Mouse (Mus musculus) left cerebral cortex, postnatal 14 days (tissue): ENCODE data around the gene Rps6ka5. TPM values are rescaled to one million over a fixed set of nuclear protein-coding genes. Genes with fewer than 3 reads are reported as not detected.

Experiments used
- DNase-seq, 2 experiments: peaks; one replicate each; pipeline ENCODE4 v3.0.0; 2021 to 2022; ENCODE audit warnings: low spot score in 2 of 2, mixed read lengths in 1 of 2
- intact Hi-C: fragments of 180-260 bp; cut with DNase I; formaldehyde crosslinking; loops from one replicate; pipeline ENCODE4 v1.15.1; 2025
- long read RNA-seq, 2 experiments: library from polyadenylated mRNA; stranded (forward); transcript quantifications; one replicate each; pipeline ENCODE4 v2.0.0; 2021
- total RNA-seq, 2 experiments: library from RNA; stranded (reverse); gene quantifications; 2 replicates each; pipeline ENCODE4 v1.2.3; 2021

Rps6ka5 gene
- 10 to 100 TPM; 13.2 to 17.8 TPM for total RNA-seq
- long read RNA-seq, experiment 1, full-length matches to known transcripts: 9 of 14 reads
- long read RNA-seq, experiment 1, partial matches to known transcripts: 1 of 14 reads
- long read RNA-seq, experiment 1, other reads (novel, unspliced or antisense): 4 of 14 reads
- long read RNA-seq, experiment 2, full-length matches to known transcripts: 4 of 6 reads
- long read RNA-seq, experiment 2, partial matches to known transcripts: 0 of 6 reads
- long read RNA-seq, experiment 2, other reads (novel, unspliced or antisense): 2 of 6 reads

DNA sequence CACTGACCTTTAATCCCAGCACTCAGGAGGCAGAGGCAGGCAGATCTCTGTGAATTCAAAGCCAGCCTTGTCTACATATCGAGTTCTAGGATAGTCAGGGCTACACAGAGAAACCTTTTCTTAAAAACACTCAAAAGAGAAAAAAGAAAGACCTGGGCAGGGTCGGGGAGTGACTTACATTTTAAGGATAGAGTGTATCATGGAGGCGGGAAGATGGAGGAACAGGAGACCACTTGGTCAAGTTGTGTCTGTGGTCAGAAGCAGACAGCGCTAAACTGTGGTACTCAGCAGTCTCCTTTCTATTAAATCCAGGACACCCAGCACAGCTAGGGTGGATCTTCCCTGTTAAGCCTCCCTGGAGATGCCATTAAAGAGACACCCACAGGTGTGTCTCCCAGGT, at the start of gene Rps6ka5:
Gene Rps6ka5 (minus strand): TSS at position 333 of the 400 bp plus-strand sequence.
- intact Hi-C loops: loop anchor here (5.0 kb wide), 1 partner anchor 46 kb away; no protein-coding TSS in a partner anchor
- DNase-seq: no peak

DNA sequence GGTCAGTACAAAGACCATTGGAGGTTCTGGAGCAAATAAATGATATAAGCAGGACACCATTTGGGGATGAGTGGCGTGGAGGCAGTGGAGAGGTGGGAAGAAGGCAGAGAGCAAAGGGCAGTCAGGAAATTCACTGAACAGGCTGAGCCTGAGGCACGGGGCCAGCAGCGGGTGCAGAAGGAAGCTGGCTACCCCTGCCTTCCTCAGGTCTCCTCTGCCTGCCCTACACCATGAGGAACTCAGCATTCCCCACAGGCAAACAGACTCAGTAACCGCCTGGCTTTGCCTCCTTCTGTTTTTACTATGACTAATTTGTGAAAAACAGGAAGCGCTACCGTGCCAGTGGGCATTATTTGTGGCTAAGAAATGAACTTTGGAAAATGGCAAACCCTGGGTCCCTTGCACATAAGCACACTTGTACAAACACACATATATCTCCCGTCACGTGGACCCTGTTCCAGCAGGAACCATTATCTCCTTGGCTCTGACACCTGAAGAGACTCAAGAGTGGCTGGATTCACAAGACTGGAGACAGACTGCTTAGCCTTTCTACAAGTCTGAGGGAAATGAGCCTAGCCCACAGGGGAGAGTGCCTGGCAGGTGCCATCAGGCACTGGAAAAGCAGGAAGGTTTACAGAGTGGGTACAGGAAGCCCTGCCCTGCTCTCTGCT, 49.3 kb upstream of the Rps6ka5 start:
- intact Hi-C loops: loop anchor here (5.0 kb wide), 1 partner anchor 61 kb away; no protein-coding TSS in a partner anchor

DNA sequence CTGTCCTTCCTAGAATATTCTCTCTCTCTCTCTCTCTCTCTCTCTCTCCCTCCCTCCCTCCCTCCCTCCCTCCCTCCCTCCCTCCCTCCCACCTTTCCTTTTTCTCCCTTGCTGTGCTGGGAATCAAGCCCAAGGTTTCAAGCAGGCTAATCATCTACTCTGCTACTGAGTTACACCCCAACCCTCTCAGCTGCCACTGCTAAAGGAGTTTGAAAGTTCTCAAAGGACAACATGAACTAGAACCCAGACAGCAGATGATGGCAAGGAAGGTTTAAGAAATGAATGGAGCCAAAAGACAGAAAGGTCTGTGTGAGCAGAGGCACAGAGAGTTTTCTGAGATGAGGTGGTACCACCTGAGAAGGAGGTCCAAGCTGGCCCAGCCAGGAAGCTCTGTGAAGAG, 48.5 kb upstream of the Rps6ka5 start:
- DNase-seq: no peak
- intact Hi-C loops: loop anchor here (5.0 kb wide), 1 partner anchor 62 kb away; no protein-coding TSS in a partner anchor

More for the DNA sequence above, 49.3 kb upstream of the Rps6ka5 start:
- DNase-seq: no peak

DNA sequence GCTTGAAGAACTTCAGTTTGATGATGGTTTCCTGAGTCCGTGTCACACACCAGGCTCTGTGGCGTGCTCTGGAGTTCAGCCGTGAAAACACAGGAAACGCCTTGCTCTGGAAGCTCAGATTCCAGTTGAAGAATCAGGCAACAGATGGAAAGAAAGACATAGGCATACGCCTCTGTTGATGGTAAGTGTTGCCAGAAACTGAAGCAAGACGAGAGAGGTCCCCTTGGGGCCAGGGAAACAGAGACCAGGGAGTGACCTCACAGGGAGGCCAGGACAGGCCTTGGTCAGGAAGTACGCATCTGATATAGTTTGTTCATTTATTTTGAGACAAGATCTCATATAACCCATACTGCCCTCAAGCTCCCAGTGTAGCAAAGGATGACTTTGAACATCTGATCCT, 48.0 kb upstream of the Rps6ka5 start:
- no peak for DNase-seq
- intact Hi-C loops: loop anchor here (5.0 kb wide), 2 partner anchors 47 to 63 kb away; partner anchors contain the start of gene Rps6ka5

DNA sequence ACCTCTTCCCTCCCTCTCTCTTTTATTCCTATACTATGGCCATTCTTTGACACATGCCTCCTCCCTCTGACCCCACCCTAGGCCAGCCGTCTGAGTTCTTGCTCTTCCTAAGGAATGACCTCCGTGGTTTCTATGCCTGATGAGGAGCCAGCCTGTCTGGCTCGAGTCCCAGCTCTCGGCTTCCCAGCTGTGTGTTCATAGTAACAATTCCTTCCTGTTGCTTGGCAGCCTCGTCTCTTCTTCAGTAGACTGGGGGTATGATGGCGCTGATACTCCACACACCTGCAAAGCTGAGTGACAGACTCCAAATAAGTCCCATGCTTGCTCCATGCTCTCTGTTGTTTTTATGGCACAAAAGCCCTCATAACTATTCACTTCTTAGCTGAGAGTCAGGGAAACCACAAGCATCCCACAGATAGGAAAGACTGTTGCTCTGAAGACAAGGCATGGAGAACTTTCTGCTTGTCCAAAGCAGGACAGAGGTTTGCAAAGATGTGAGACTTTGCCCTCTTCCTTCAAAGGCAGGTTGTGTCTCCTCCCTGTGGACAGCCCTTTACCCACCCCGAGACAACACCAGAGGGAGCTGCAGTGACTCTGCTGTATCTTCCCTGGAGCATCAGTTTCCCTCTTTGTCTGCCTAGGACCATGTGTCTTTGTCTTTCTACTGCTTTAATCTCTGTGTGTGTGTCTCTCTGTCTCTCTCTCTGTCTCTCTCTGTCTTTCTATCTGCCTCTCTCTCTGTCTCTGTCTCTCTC, 45.6 kb upstream of the Rps6ka5 start:
- DNase-seq: peak; percentile 62 to 80
- intact Hi-C loops: loop anchor here (5.0 kb wide), 1 partner anchor 45 kb away; the partner anchor contains the start of gene Rps6ka5

DNA sequence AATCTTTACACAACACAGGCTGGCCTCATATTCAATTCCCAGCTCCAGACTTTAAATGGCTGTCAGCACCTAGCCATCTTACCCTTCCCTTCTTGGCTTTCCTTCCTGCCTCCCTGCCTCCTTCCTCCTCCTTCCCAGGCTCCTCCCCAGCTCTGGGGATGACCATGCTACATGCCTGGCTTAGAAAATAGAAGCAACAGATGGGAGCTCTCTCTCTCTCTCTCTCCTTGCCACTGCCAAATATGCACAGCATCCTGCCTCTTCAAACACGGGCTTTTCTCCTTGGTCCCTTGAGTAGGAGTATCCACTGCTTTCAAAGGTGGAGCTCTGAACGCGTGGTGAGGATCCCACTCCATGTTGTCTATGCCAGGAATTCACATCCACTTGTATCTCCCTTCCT, 44.0 kb upstream of the Rps6ka5 start:
- intact Hi-C loops: loop anchor here (5.0 kb wide), 1 partner anchor 43 kb away; the partner anchor contains the start of gene Rps6ka5
- DNase-seq: peak in 1 of 2 experiments; percentile 57

DNA sequence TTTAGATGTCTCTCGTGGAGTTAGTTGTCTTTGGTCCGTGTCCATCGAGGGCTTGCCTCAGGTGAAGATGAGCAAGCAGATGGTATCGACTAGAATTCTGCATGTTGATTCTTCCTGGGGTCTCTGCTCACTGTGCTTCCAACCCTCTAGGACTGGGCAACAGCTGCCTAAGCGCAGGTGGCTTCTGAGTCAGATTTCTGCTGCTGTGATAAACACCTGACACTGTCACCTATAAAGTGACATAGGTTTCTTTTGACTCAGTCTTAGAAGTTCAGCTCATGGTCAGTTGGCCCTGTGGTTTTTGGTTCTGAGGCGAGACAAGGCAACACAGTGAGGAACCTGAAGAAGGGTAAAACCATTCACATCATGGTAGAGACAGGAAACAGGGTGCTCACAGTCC, 43.1 kb upstream of the Rps6ka5 start:
- no peak for DNase-seq
- intact Hi-C loops: loop anchor here (5.0 kb wide), 1 partner anchor 43 kb away; the partner anchor contains the start of gene Rps6ka5

DNA sequence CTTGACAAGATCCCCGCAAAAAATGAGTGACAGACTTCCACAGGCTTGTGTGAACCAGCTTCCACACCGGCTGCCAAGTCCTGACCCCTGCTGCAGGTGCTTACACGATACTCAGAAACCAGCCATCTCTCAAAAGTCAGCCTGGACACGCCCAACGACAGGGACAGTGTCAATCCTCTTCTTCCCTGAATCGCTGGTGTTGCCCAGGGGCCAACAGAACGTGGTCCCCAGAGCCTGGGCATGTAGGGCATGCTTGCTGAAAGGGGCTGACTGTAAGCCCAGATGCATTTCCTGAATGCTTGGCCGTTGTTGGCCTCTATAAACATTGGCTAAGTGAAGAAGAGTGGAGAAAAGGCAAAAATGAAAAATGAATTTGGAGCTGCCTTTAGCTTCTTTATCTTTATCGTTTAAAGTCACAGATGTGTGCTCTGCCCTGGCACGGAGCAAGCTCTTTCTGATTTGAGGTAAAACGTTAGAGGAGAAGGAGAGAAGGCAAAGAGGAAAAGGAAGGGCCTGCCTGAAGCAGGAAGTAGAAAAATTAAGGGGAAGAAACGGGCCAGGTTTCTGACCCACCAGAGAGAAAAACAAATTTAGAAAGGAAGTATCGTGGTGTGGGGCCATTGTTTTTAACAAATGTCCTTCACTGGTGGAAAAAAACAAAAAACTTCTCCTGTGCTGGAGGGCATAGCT, 37.7 kb upstream of the Rps6ka5 start:
- no peak for DNase-seq
- intact Hi-C loops: no loop called here

DNA sequence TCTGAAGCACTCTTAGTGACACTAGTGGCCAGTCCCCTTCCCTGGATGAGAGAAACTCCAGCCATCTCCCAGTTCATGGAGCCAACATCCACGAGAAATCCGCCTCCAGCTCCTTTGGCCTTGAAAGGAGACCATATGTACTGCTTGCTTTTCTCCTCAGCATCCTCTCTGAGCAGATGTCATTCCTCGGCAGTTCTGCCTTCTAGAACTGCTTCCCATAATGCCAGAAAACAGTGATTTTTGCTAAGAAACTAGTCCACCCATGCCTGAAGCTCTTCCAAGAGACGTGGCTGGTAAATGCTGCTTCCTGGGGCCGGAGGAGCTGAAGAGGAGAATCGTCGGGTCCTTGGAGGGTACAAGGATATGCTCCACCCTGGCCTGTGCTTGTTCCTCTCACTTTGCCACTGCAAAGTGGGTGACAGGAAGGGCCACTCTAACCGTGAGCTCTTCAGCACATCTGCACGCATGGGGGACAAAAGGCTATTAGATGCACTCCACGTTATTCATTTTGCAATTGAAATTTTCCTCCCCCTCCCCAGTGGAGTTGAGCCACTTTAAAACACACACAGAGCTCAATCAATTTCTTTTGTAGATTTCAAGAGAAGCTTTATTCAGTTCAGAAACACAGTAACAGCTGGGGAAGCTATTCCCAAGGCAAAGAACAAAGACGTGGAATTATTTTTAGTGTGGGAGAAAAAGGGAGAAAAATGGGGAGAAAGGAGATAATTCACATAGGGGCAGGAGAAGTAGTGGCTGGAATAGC, 36.1 kb upstream of the Rps6ka5 start:
- intact Hi-C loops: no loop called here
- DNase-seq: no peak

DNA sequence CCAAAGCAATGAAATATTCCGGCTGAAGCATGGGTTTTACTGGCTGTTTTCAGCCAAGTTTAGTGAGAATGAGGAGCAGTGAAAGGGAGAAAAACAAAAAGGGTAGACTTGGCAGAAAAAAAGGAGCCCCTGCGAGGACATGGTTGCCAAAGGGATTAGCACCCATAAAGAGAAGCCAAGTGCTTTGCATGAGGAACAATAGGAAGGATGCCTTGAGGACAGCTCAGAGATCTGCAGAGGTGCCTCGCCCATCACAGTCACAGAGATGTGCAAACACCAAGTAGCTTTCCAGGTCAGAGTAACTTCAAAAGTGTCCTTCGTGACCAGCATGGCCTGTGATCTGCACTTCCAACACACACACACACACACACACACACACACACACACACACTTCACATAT, 30.6 kb upstream of the Rps6ka5 start:
- DNase-seq: no peak
- intact Hi-C loops: no loop called here

DNA sequence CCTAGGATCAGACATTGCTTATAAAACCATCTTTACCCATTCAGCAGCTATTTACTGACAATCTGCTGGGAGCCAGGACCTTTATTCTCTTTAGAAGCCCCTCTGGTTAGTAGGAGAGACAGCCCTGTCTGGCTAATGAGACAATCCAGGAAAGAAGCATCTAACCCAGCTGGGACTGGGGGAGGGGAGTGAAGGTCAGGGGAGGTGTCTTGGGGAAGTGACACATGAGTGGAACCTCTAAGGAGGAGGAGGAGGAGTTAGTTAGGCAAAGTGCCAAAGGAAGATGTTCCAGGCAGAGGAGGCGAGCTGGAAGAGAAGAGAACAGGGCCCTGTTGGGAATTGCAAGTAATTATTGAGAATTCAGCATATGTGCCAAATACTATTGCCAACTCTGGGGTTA, 26.9 kb upstream of the Rps6ka5 start:
- DNase-seq: no peak
- intact Hi-C loops: no loop called here

DNA sequence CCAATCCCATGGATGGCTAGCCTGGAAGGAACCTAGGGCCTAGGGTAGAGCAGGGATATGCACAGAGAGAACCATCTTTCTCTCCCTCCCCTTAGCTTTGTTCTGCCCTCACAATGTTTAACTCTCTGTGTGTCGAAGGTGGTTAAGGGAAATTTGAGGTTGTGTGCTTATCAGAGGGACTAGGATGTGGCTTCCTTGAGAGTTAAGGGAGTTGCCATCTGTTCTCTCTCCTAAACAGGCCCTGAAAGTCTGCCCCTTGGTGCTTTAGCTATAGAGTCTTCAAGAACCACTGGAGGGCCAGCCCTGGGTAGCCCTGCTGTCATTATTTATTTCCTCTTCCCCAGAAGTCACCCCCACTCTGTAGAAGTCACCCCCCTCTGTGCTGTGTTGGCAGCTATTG, 26.2 kb upstream of the Rps6ka5 start:
- no peak for DNase-seq
- intact Hi-C loops: no loop called here

DNA sequence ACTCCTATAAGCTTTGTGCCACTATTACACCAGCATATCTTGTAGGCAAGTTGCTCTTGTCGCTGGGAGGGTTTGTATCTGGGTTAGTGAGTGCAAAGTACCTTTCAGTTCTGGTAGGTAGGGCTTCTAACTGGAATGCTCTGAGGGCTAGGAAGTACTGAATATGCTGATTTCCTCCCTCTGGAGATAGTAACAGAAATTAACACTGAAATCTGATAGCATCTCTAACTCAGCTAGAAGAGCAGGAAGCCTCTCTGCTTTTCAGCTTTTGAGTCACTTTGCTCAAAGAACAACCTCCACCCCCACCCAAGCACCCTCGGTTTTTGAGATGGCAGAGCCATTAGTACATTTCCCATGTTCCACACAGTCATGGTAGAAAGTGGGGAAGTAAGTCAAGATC, 15.7 kb upstream of the Rps6ka5 start:
- DNase-seq: no peak
- intact Hi-C loops: no loop called here

DNA sequence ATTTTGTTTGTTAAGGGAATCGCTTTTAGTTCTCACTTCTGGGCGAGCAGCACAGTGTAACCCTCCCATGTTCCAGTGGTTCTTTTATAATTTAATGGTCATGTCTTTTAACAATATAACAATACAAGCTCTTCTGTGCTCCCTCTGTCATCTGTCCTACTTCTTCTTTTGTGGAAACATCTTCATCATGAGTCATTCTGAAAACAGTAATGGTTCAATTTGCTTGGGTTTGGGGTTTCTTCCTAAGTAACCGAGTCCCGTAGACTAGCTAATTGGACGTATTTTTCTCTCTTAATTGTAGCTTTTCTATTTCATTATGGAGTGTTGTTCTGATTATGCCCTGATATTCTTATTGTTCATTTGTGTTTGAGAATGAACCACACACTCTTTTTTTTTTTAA, 13.5 kb upstream of the Rps6ka5 start:
- no peak for DNase-seq
- intact Hi-C loops: no loop called here

DNA sequence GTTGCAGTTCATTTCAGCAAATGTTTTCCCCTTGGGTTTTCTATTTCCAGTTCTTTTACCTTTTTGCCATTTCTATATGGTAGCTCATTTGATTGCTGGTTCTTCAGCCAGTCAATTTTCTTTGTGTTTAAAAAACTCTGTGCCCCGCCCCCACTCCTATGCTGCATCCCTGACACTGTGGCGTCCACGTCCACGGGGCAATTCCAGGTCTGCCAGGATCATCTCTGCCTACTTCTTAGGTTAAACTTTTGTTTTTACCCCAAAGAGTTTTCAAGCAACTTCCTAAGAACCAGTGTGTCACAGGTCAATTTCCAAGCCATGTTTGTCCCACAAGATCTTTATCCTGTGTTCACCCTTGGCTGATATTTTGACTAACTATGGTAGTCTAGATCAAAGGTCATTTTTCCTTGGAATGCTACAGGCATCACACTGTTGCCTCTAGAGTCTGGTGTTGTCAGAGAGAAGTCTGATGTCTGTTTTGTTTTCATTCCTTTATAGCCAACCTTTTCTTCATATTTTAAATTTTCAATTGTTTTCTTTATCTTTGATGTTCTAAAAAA, 12.3 kb upstream of the Rps6ka5 start:
- no peak for DNase-seq
- intact Hi-C loops: no loop called here

DNA sequence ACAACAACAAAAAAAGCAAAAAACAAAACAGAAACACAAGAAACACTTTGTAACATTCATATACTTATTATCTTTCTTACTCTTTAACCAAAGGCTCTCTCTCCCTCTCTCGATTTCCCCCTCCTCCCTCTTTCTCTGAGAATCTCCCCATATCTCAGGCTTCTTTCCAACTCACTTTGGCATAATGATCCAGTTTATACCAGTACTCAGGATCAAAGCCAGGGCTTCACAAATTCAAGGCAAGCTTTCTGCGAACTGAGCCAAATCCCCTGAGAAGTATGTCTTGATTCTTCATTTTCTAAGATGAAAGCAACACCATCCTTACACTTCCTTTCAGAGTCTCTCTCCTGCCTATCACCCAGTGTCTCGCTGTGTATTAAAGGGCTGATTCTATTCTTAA, 11.7 kb upstream of the Rps6ka5 start:
- intact Hi-C loops: no loop called here
- no peak for DNase-seq

DNA sequence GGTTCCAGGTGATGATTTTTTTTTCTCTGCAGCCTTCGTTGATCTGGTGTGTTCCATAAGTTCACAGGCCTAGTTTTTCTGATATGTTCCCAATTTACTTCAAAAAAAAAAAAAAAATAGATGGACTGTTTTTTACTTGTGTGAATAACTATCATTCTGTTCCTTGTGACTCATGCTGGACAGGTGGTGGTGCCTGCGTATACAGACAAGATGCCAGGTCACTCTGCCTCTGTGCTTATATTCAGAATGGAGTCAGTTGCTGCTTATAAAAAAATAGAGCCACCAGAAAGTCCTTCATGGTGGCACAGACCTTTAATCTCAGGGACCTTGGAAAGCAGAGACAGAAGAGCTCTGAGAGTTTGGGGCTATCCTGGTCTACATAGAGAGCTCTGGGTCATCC, 8.8 kb upstream of the Rps6ka5 start:
- no peak for DNase-seq
- intact Hi-C loops: no loop called here

DNA sequence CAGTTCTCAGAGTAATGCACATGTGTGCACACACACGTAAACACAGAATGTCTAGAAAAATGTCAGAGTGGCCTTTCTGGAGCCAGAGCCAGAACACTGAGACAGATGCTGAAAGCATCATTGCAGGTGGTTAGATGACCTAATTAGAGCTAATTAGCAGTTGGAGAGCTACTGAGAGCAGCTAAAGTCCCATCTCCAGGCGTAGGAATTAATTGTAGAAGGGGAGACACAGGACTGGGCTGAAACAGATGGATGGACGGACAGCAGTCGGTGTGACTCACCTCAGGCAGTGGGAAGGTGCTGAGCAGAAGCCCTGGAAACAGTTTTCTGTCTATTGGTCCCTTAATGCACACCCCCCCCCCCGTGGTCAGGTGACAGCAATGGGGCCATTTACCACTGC, 8.4 kb upstream of the Rps6ka5 start:
- no peak for DNase-seq
- intact Hi-C loops: no loop called here
